Mouse (Mus musculus) left cerebral cortex, postnatal 4 days (tissue): ENCODE data around the gene Flrt2. TPM values are rescaled to one million over a fixed set of nuclear protein-coding genes. Genes with fewer than 3 reads are reported as not detected.
"Not testable (repeated sequence)": the region's sequence is repeated elsewhere in the genome, so short reads cannot be mapped to it uniquely, and the experiment has no call there.

ENCODE experiments used
- DNase-seq: peaks from one replicate; pipeline ENCODE4 v3.0.0-alpha.2; 2022
- intact Hi-C: fragments of 180-260 bp; cut with DNase I; formaldehyde crosslinking; loops from one replicate; pipeline ENCODE4 v1.15.1; 2025
- total RNA-seq, 2 experiments: library from RNA; stranded (reverse); gene quantifications; 2 replicates each; pipeline ENCODE4 v1.2.3; 2021

Gene Flrt2
- total RNA-seq: 10 to 100 TPM; 65.3 to 68.4 TPM

GRCm38 (mm10) chr12:95691961-95692767 is at the start of gene Flrt2:
Flrt2 (plus strand) TSS chr12:95692226.
- intact Hi-C loops: no loop called here
- DNase-seq: peak; percentile 69

GRCm38 (mm10) chr12:95642226-95642625 is 49.8 kb upstream of the Flrt2 start:
- no peak for DNase-seq
- intact Hi-C loops: no loop called here

GRCm38 (mm10) chr12:95647179-95647578 is 44.8 kb upstream of the Flrt2 start:
- DNase-seq, intact Hi-C loops: not testable (repeated sequence)

- intact Hi-C loops: no loop called here
- no peak for DNase-seq
These were observed 39.6 kb upstream of the Flrt2 start for GRCm38 (mm10) chr12:95652172-95653156.

GRCm38 (mm10) chr12:95656594-95656993 is 35.4 kb upstream of the Flrt2 start:
- intact Hi-C loops: no loop called here
- DNase-seq: no peak

- no peak for DNase-seq
- intact Hi-C loops: no loop called here
These were observed 24.7 kb upstream of the Flrt2 start for GRCm38 (mm10) chr12:95667296-95667695.

- DNase-seq: no peak
- intact Hi-C loops: no loop called here
These were observed 16.3 kb upstream of the Flrt2 start for GRCm38 (mm10) chr12:95675711-95676110.

GRCm38 (mm10) chr12:95690819-95691218 is 1.2 kb upstream of the Flrt2 start:
- peak; percentile 39 for DNase-seq
- intact Hi-C loops: no loop called here

- intact Hi-C loops: no loop called here
- no peak for DNase-seq
These were observed 1.1 kb downstream of the Flrt2 start for GRCm38 (mm10) chr12:95692948-95693650.

GRCm38 (mm10) chr12:95693651-95694471 is 1.8 kb downstream of the Flrt2 start:
- intact Hi-C loops: no loop called here
- peak; percentile 60 for DNase-seq

- no peak for DNase-seq
- intact Hi-C loops: no loop called here
These were observed 2.5 kb downstream of the Flrt2 start for GRCm38 (mm10) chr12:95694507-95694906.

- DNase-seq: peak; percentile 90
- intact Hi-C loops: no loop called here
These were observed 3.2 kb downstream of the Flrt2 start for GRCm38 (mm10) chr12:95694991-95695833.

- DNase-seq: peak; percentile 36
- intact Hi-C loops: no loop called here
These were observed 4.0 kb downstream of the Flrt2 start for GRCm38 (mm10) chr12:95695834-95696521.

- intact Hi-C loops: no loop called here
These were observed 4.5 kb downstream of the Flrt2 start for GRCm38 (mm10) chr12:95696522-95697025.

GRCm38 (mm10) chr12:95698556-95698955 is 6.5 kb downstream of the Flrt2 start:
- intact Hi-C loops: loop anchor here (2.0 kb wide), 1 partner anchor 1520 kb away; no protein-coding TSS in a partner anchor
- DNase-seq: no peak

More at GRCm38 (mm10) chr12:95696522-95697025, 4.5 kb downstream of the Flrt2 start:
- DNase-seq: peak; percentile 12

GRCm38 (mm10) chr12:95700746-95701145 is 8.7 kb downstream of the Flrt2 start:
- no peak for DNase-seq
- intact Hi-C loops: no loop called here

GRCm38 (mm10) chr12:95701580-95701979 is 9.6 kb downstream of the Flrt2 start:
- intact Hi-C loops: no loop called here
- no peak for DNase-seq

- intact Hi-C loops: no loop called here
- no peak for DNase-seq
These were observed 13.0 kb downstream of the Flrt2 start for GRCm38 (mm10) chr12:95705006-95705405.
